25 mouse cellular contexts compared by ENCODE assay signal in genomic region chr9:34706350-34706873, GRCm38 (mm10).
DNase-seq lines count a peak whose midpoint lies in the region; ATAC-seq lines count a peak whose summit lies in the region.
"Had no signal": no experiment of that assay in that cellular context is flagged by ENCODE, and none has a peak within 500 bp of the region (broad histone marks: within the 10 kb centered on the region; RNA-seq: fewer than 3 reads in every experiment).

No protein-coding gene starts in this region.

- H3K4me3 ChIP-seq in hindbrain, embryonic 13.5 days, result no peak overlapping the region
- H3K4me3 ChIP-seq in hindbrain, embryonic 12.5 days, result no peak overlapping the region
- H3K4me3 ChIP-seq in midbrain, embryonic 14.5 days (replicated peaks; ENCODE audit: low read depth, low read length), result no peak overlapping the region
- no peak overlapping the region for H3K4me3 ChIP-seq in midbrain, embryonic 11.5 days (ENCODE audit: low read depth, low read length)
- no peak overlapping the region for H3K4me3 ChIP-seq in forebrain, embryonic 14.5 days (ENCODE audit: low read depth, low read length)
- H3K4me3 ChIP-seq in midbrain, embryonic 16.5 days (ENCODE audit: low read depth, low read length), result no peak overlapping the region
- H3K4me3 ChIP-seq: erythroblast, embryonic 14.5 days; limb, embryonic 12.5 days; liver, embryonic 15.5 days; myocyte had no signal

- no peaks in the 10 kb centered on the region for H3K27me3 ChIP-seq in hindbrain, embryonic 13.5 days
- no peaks in the 10 kb centered on the region for H3K27me3 ChIP-seq in hindbrain, embryonic 12.5 days
- H3K27me3 ChIP-seq in midbrain, embryonic 14.5 days (ENCODE audit: control insufficient read depth, insufficient read depth, low read length), result no peaks in the 10 kb centered on the region
- H3K27me3 ChIP-seq in midbrain, embryonic 11.5 days (ENCODE audit: control insufficient read depth, insufficient read depth, low read length), result no peaks in the 10 kb centered on the region
- H3K27me3 ChIP-seq in forebrain, embryonic 14.5 days (replicated peaks; ENCODE audit: control insufficient read depth, insufficient read depth, low read length), result no peaks in the 10 kb centered on the region
- no peaks in the 10 kb centered on the region for H3K27me3 ChIP-seq in midbrain, embryonic 16.5 days (ENCODE audit: control insufficient read depth, insufficient read depth, low read depth, low read length)
- H3K27me3 ChIP-seq: limb, embryonic 12.5 days; liver, embryonic 15.5 days had no signal

- no peaks in the 10 kb centered on the region for H3K36me3 ChIP-seq in hindbrain, embryonic 13.5 days
- H3K36me3 ChIP-seq in hindbrain, embryonic 12.5 days, result no peaks in the 10 kb centered on the region
- H3K36me3 ChIP-seq in midbrain, embryonic 14.5 days (ENCODE audit: control insufficient read depth, insufficient read depth, low read length), result no peaks in the 10 kb centered on the region
- H3K36me3 ChIP-seq in midbrain, embryonic 11.5 days (ENCODE audit: control insufficient read depth, insufficient read depth, low read length), result no peaks in the 10 kb centered on the region
- no peaks in the 10 kb centered on the region for H3K36me3 ChIP-seq in forebrain, embryonic 14.5 days (ENCODE audit: control insufficient read depth, insufficient read depth, low read length)
- no peaks in the 10 kb centered on the region for H3K36me3 ChIP-seq in midbrain, embryonic 16.5 days (ENCODE audit: control insufficient read depth, insufficient read depth, low read length)
- H3K36me3 ChIP-seq: limb, embryonic 12.5 days; liver, embryonic 15.5 days had no signal

- 35% methylated on average over 4 of the region's 4 CpGs for WGBS in hindbrain, embryonic 13.5 days
- WGBS in hindbrain, embryonic 12.5 days, result 37% methylated on average over 4 of the region's 4 CpGs
- 45% methylated on average over 4 of the region's 4 CpGs for WGBS in midbrain, embryonic 14.5 days
- WGBS in midbrain, embryonic 11.5 days, result 58% methylated on average over 4 of the region's 4 CpGs
- WGBS in forebrain, embryonic 14.5 days, result 28% methylated on average over 4 of the region's 4 CpGs
- WGBS in midbrain, embryonic 16.5 days, result 43% methylated on average over 4 of the region's 4 CpGs

- 0 out of 2 replicates have a peak overlapping the region, but pooled peaks have one; percentile 58 for H3K27ac ChIP-seq in hindbrain, embryonic 13.5 days
- no peak overlapping the region for H3K27ac ChIP-seq in hindbrain, embryonic 12.5 days
- no peak overlapping the region for H3K27ac ChIP-seq in midbrain, embryonic 14.5 days (replicated peaks; ENCODE audit: low read depth, low read length)
- H3K27ac ChIP-seq in midbrain, embryonic 11.5 days (ENCODE audit: low read depth, low read length), result no peak overlapping the region
- H3K27ac ChIP-seq in forebrain, embryonic 14.5 days (ENCODE audit: low read depth, low read length), result peak overlapping the region; percentile 45; the same call in 1 of the 2 replicates
- peak overlapping the region; percentile 18; the same call in 1 of the 2 replicates for H3K27ac ChIP-seq in midbrain, embryonic 16.5 days (ENCODE audit: low read length)
- H3K27ac ChIP-seq: limb, embryonic 12.5 days; liver, embryonic 15.5 days had no signal

- H3K4me2 ChIP-seq in hindbrain, embryonic 13.5 days, result no peak overlapping the region
- H3K4me2 ChIP-seq in hindbrain, embryonic 12.5 days (replicated peaks), result no peak overlapping the region
- no peak overlapping the region for H3K4me2 ChIP-seq in midbrain, embryonic 14.5 days (ENCODE audit: low read length)
- no peak overlapping the region for H3K4me2 ChIP-seq in midbrain, embryonic 11.5 days
- H3K4me2 ChIP-seq in forebrain, embryonic 14.5 days (ENCODE audit: low read length), result no peak overlapping the region
- H3K4me2 ChIP-seq in midbrain, embryonic 16.5 days (ENCODE audit: low read length), result no peak overlapping the region
- H3K4me2 ChIP-seq: heart, embryonic 11.5 days; limb, embryonic 12.5 days; liver, embryonic 15.5 days; lung, embryonic 14.5 days had no signal

- no peak overlapping the region for H3K9ac ChIP-seq in hindbrain, embryonic 13.5 days
- H3K9ac ChIP-seq in hindbrain, embryonic 12.5 days, result no peak overlapping the region
- H3K9ac ChIP-seq in midbrain, embryonic 14.5 days (replicated peaks; ENCODE audit: low read length), result no peak overlapping the region
- H3K9ac ChIP-seq in midbrain, embryonic 11.5 days (ENCODE audit: low read length), result no peak overlapping the region
- H3K9ac ChIP-seq in forebrain, embryonic 14.5 days (ENCODE audit: low read length), result no peak overlapping the region
- H3K9ac ChIP-seq in midbrain, embryonic 16.5 days (ENCODE audit: low read depth, low read length), result peak overlapping the region; percentile 0; the same call in 1 of the 2 replicates
- H3K9ac ChIP-seq: limb, embryonic 12.5 days; liver, embryonic 15.5 days; lung, embryonic 14.5 days had no signal

- ATAC-seq in hindbrain, embryonic 13.5 days (ENCODE audit: low FRiP score), result 0 out of 2 replicates have a peak, but pooled peaks have one; percentile 52
- ATAC-seq in hindbrain, embryonic 12.5 days (ENCODE audit: low FRiP score), result no peak
- ATAC-seq in midbrain, embryonic 14.5 days (ENCODE audit: low FRiP score, low TSS enrichment), result no peak
- ATAC-seq in midbrain, embryonic 11.5 days (ENCODE audit: low FRiP score), result no peak
- 0 out of 2 replicates have a peak, but pooled peaks have one; percentile 6 for ATAC-seq in forebrain, embryonic 14.5 days
- ATAC-seq in midbrain, embryonic 16.5 days, result 0 out of 2 replicates have a peak, but pooled peaks have one; percentile 33
- ATAC-seq: CD4-positive, CD25-positive, alpha-beta regulatory T cell, adult 4 months; inflammation-experienced regulatory T-cells, adult 6 months had no signal

- H3K4me1 ChIP-seq in hindbrain, embryonic 13.5 days (replicated peaks), result peaks cover 33% of the 10 kb centered on the region
- peaks cover 26% of the 10 kb centered on the region for H3K4me1 ChIP-seq in hindbrain, embryonic 12.5 days
- peaks cover 7% of the 10 kb centered on the region; the same call in 1 of the 2 replicates for H3K4me1 ChIP-seq in midbrain, embryonic 14.5 days (ENCODE audit: control insufficient read depth, insufficient read depth, low read length)
- H3K4me1 ChIP-seq in midbrain, embryonic 11.5 days (ENCODE audit: control insufficient read depth, insufficient read depth, low read length), result peaks cover 6% of the 10 kb centered on the region; the same call in 1 of the 2 replicates
- H3K4me1 ChIP-seq in forebrain, embryonic 14.5 days (ENCODE audit: control insufficient read depth, insufficient read depth, low read length), result peaks cover 5% of the 10 kb centered on the region; the same call in 1 of the 2 replicates
- peaks cover 14% of the 10 kb centered on the region for H3K4me1 ChIP-seq in midbrain, embryonic 16.5 days (ENCODE audit: control insufficient read depth, insufficient read depth, low read length)
- H3K4me1 ChIP-seq: liver, embryonic 15.5 days had no signal

- DNase-seq in midbrain, embryonic 14.5 days, result peak; percentile 37
- no peak for DNase-seq in midbrain, embryonic 11.5 days (ENCODE audit: low spot score, missing footprints)
- DNase-seq in forebrain, embryonic 14.5 days (ENCODE audit: low spot score), result peak; percentile 30
- no peak for DNase-seq in frontal cortex, postnatal 25 days (ENCODE audit: low spot score in 2 of 2)
- DNase-seq in ovary, adult 18-20 months (ENCODE audit: low spot score), result no peak
- DNase-seq: adrenal gland, postnatal 25 days; cerebellum, adult 18-20 months; cerebellum, postnatal 14 days; gastrocnemius, postnatal 25 days; heart, adult 18-20 months; heart, postnatal 36 days; kidney, adult 11 months; kidney, postnatal 14 days; lung, embryonic 14.5 days; lung, postnatal 14 days had no signal

- H3K9me3 ChIP-seq in hindbrain, embryonic 13.5 days, result no peaks in the 10 kb centered on the region
- no peaks in the 10 kb centered on the region for H3K9me3 ChIP-seq in hindbrain, embryonic 12.5 days (replicated peaks)
- no peaks in the 10 kb centered on the region for H3K9me3 ChIP-seq in midbrain, embryonic 14.5 days (ENCODE audit: control insufficient read depth, low read length)
- H3K9me3 ChIP-seq in midbrain, embryonic 11.5 days (ENCODE audit: control insufficient read depth, low read length), result no peaks in the 10 kb centered on the region
- H3K9me3 ChIP-seq in forebrain, embryonic 14.5 days (replicated peaks; ENCODE audit: control insufficient read depth, low read length), result no peaks in the 10 kb centered on the region
- no peaks in the 10 kb centered on the region for H3K9me3 ChIP-seq in midbrain, embryonic 16.5 days (replicated peaks; ENCODE audit: control insufficient read depth, low read length, poor library complexity, severe bottlenecking)
- H3K9me3 ChIP-seq: limb, embryonic 12.5 days; liver, embryonic 15.5 days had no signal

Comparison
In these comparisons a context has a peak if more than half of its experiments do, and no peak if none do; other contexts are left out.
1. ATAC-seq: peak in hindbrain, embryonic 13.5 days (single experiment), forebrain, embryonic 14.5 days (single experiment) and midbrain, embryonic 16.5 days (single experiment); none in hindbrain, embryonic 12.5 days (single experiment), midbrain, embryonic 14.5 days (single experiment) and midbrain, embryonic 11.5 days (single experiment).
2. H3K27ac ChIP-seq: peak in hindbrain, embryonic 13.5 days (single experiment), forebrain, embryonic 14.5 days (single experiment) and midbrain, embryonic 16.5 days (single experiment); none in hindbrain, embryonic 12.5 days (single experiment), midbrain, embryonic 14.5 days (single experiment) and midbrain, embryonic 11.5 days (single experiment).
3. DNase-seq: peak in midbrain, embryonic 14.5 days (single experiment) and forebrain, embryonic 14.5 days (single experiment); none in midbrain, embryonic 11.5 days (single experiment), frontal cortex, postnatal 25 days (0 of 2) and ovary, adult 18-20 months (single experiment).